ENCODE assay signal across 9 mouse cellular contexts in genomic region chr4:62890588-62891580, GRCm38 (mm10).
DNase-seq lines count a peak whose midpoint lies in the region; ATAC-seq lines count a peak whose summit lies in the region.
"Had no signal": no experiment of that assay in that cellular context is flagged by ENCODE, and none has a peak within 500 bp of the region (broad histone marks: within the 10 kb centered on the region; RNA-seq: fewer than 3 reads in every experiment).

No protein-coding gene starts in this region.

- no peak for DNase-seq in midbrain, embryonic 10.5 days (ENCODE audit: low spot score)
- DNase-seq in embryo, embryonic 10.5 days (ENCODE audit: low spot score), result peak; percentile 40
- peak; percentile 14 to 40 for DNase-seq in kidney, postnatal 25 days
- no peak for DNase-seq in c-Kit-positive CD71-positive TER-119-positive erythroid progenitor cells, embryonic 14.5 days (ENCODE audit: low spot score)
- DNase-seq in layer of hippocampus, postnatal 10 days (ENCODE audit: low spot score in 2 of 2), result no peak
- DNase-seq in T-cell, adult 2 months (ENCODE audit: low spot score), result no peak

- H3K9ac ChIP-seq in midbrain, embryonic 13.5 days (replicated peaks), result no peak overlapping the region
- 0 out of 2 replicates have a peak overlapping the region, but pooled peaks have one; percentile 14 for H3K9ac ChIP-seq in neural tube, embryonic 15.5 days (replicated peaks)
- H3K9ac ChIP-seq: midbrain, embryonic 12.5 days had no signal

- H3K4me1 ChIP-seq in midbrain, embryonic 13.5 days (replicated peaks), result peaks cover 4% of the 10 kb centered on the region; the same call in 1 of the 2 replicates
- peaks cover 5% of the 10 kb centered on the region; the same call in 1 of the 2 replicates for H3K4me1 ChIP-seq in midbrain, embryonic 10.5 days
- peaks cover 10% of the 10 kb centered on the region for H3K4me1 ChIP-seq in neural tube, embryonic 15.5 days

- no peaks in the 10 kb centered on the region for H3K9me3 ChIP-seq in midbrain, embryonic 13.5 days
- no peaks in the 10 kb centered on the region for H3K9me3 ChIP-seq in midbrain, embryonic 10.5 days (replicated peaks)
- no peaks in the 10 kb centered on the region for H3K9me3 ChIP-seq in neural tube, embryonic 15.5 days (replicated peaks)
- H3K9me3 ChIP-seq: midbrain, embryonic 12.5 days had no signal

- H3K27ac ChIP-seq in midbrain, embryonic 13.5 days, result no peak overlapping the region
- no peak overlapping the region for H3K27ac ChIP-seq in midbrain, embryonic 10.5 days (replicated peaks)
- H3K27ac ChIP-seq in neural tube, embryonic 15.5 days (replicated peaks), result no peak overlapping the region
- H3K27ac ChIP-seq: midbrain, embryonic 12.5 days had no signal

- H3K27me3 ChIP-seq in midbrain, embryonic 13.5 days, result peaks cover 8% of the 10 kb centered on the region; the same call in 1 of the 2 replicates
- peaks cover 5% of the 10 kb centered on the region; the same call in 1 of the 2 replicates for H3K27me3 ChIP-seq in midbrain, embryonic 10.5 days (ENCODE audit: low read depth, poor library complexity, severe bottlenecking)
- H3K27me3 ChIP-seq in neural tube, embryonic 15.5 days (replicated peaks), result no peaks in the 10 kb centered on the region

- no peaks in the 10 kb centered on the region for H3K36me3 ChIP-seq in midbrain, embryonic 13.5 days
- H3K36me3 ChIP-seq in midbrain, embryonic 10.5 days, result no peaks in the 10 kb centered on the region
- no peaks in the 10 kb centered on the region for H3K36me3 ChIP-seq in neural tube, embryonic 15.5 days
- H3K36me3 ChIP-seq: midbrain, embryonic 12.5 days had no signal

- 41% methylated on average over 21 of the region's 21 CpGs for WGBS in midbrain, embryonic 13.5 days
- WGBS in midbrain, embryonic 10.5 days, result 54% methylated on average over 21 of the region's 21 CpGs
- WGBS in neural tube, embryonic 15.5 days, result 31% methylated on average over 21 of the region's 21 CpGs

- peak; percentile 45; the same call in 1 of the 2 replicates for ATAC-seq in midbrain, embryonic 13.5 days
- ATAC-seq in neural tube, embryonic 15.5 days (ENCODE audit: low FRiP score), result no peak

- peak overlapping the region; percentile 15; the same call in 1 of the 2 replicates for H3K4me2 ChIP-seq in midbrain, embryonic 13.5 days (replicated peaks)
- peak overlapping the region; percentile 38 for H3K4me2 ChIP-seq in neural tube, embryonic 15.5 days
- H3K4me2 ChIP-seq: midbrain, embryonic 12.5 days had no signal

- H3K4me3 ChIP-seq in midbrain, embryonic 13.5 days (replicated peaks), result no peak overlapping the region
- H3K4me3 ChIP-seq in midbrain, embryonic 10.5 days, result no peak overlapping the region
- H3K4me3 ChIP-seq in neural tube, embryonic 15.5 days (replicated peaks), result no peak overlapping the region
- H3K4me3 ChIP-seq: midbrain, embryonic 12.5 days had no signal

Comparison
In these comparisons a context has a peak if more than half of its experiments do, and no peak if none do; other contexts are left out.
1. DNase-seq: peak in embryo, embryonic 10.5 days (single experiment) and kidney, postnatal 25 days (2 of 2); none in midbrain, embryonic 10.5 days (single experiment), c-Kit-positive CD71-positive TER-119-positive erythroid progenitor cells, embryonic 14.5 days (single experiment), layer of hippocampus, postnatal 10 days (0 of 2) and T-cell, adult 2 months (single experiment).